Mouse (Mus musculus) cerebellum, adult 9-11 months (tissue): Measurements from ENCODE around the gene Maml3.

Source experiments
- DNase-seq: peaks from one replicate; pipeline ENCODE4 v3.0.0; 2022

The Maml3 gene

GRCm38 (mm10) chr3:52045221-52045641 lies 59.6 kb downstream of the Maml3 start:
- DNase-seq = peak; percentile 69

- DNase-seq = peak; percentile 49
Observed at GRCm38 (mm10) chr3:52044651-52045050, 60.2 kb downstream of the Maml3 start.

GRCm38 (mm10) chr3:52043847-52044246 lies 61.0 kb downstream of the Maml3 start:
- no peak for DNase-seq

- no peak for DNase-seq
Observed at GRCm38 (mm10) chr3:52042680-52043079, 62.2 kb downstream of the Maml3 start.

- no peak for DNase-seq
Observed at GRCm38 (mm10) chr3:52039958-52040357, 64.9 kb downstream of the Maml3 start.

- no peak for DNase-seq
Observed at GRCm38 (mm10) chr3:52037260-52037659, 67.6 kb downstream of the Maml3 start.

GRCm38 (mm10) chr3:52035404-52035803 lies 69.5 kb downstream of the Maml3 start:
- DNase-seq = no peak

GRCm38 (mm10) chr3:52033857-52034588 lies 70.9 kb downstream of the Maml3 start:
- no peak for DNase-seq

- no peak for DNase-seq
Observed at GRCm38 (mm10) chr3:52031327-52031726, 73.5 kb downstream of the Maml3 start.

- no peak for DNase-seq
Observed at GRCm38 (mm10) chr3:52030114-52030513, 74.8 kb downstream of the Maml3 start.

GRCm38 (mm10) chr3:52029661-52030081 lies 75.2 kb downstream of the Maml3 start:
- no peak for DNase-seq

GRCm38 (mm10) chr3:52027972-52028371 lies 76.9 kb downstream of the Maml3 start:
- no peak for DNase-seq

- DNase-seq = no peak
Observed at GRCm38 (mm10) chr3:52022486-52022885, 82.4 kb downstream of the Maml3 start.

GRCm38 (mm10) chr3:52018103-52018439 lies 86.8 kb downstream of the Maml3 start:
- no peak for DNase-seq

- DNase-seq = no peak
Observed at GRCm38 (mm10) chr3:52017439-52018102, 87.3 kb downstream of the Maml3 start.

GRCm38 (mm10) chr3:52016178-52016577 lies 88.7 kb downstream of the Maml3 start:
- no peak for DNase-seq

GRCm38 (mm10) chr3:52015556-52015955 lies 89.3 kb downstream of the Maml3 start:
- DNase-seq = no peak

GRCm38 (mm10) chr3:52011032-52011710 lies 93.7 kb downstream of the Maml3 start:
- no peak for DNase-seq

GRCm38 (mm10) chr3:52009321-52009720 lies 95.6 kb downstream of the Maml3 start:
- peak; percentile 46 for DNase-seq

GRCm38 (mm10) chr3:52007602-52008252 lies 97.1 kb downstream of the Maml3 start:
- DNase-seq = peak; percentile 89

- DNase-seq = peak; percentile 55
Observed at GRCm38 (mm10) chr3:52006721-52007330, 98.0 kb downstream of the Maml3 start.

GRCm38 (mm10) chr3:52003663-52004062 lies 101.2 kb downstream of the Maml3 start:
- DNase-seq = no peak

GRCm38 (mm10) chr3:52001518-52001895 lies 103.4 kb downstream of the Maml3 start:
- DNase-seq = no peak
